Comparison of ENCODE assay signal across 11 mouse cellular contexts in genomic region chr15:78878792-78879516, GRCm38 (mm10). TPM values are rescaled to one million over a fixed set of nuclear protein-coding genes. Genes with fewer than 3 reads are reported as not detected.
DNase-seq lines count a peak whose midpoint lies in the region; ATAC-seq and TF ChIP-seq lines count a peak whose summit lies in the region.
"Not testable (repeated sequence)": the region's sequence is repeated elsewhere in the genome, so short reads cannot be mapped to it uniquely, and the experiment has no call there.
"Had no signal": no experiment of that assay in that cellular context is flagged by ENCODE, and none has a peak within 500 bp of the region (broad histone marks: within the 10 kb centered on the region; RNA-seq: fewer than 3 reads in every experiment).

No protein-coding gene starts in this region.

- not testable (repeated sequence) for H3K4me2 ChIP-seq in heart, embryonic 16.5 days (ENCODE audit: low read depth, low read length)
- 0 out of 2 replicates have a peak overlapping the region, but pooled peaks have one; percentile 12 for H3K4me2 ChIP-seq in kidney, embryonic 16.5 days (replicated peaks; ENCODE audit: low read depth, low read length)
- peak overlapping the region; percentile 93; the same call in 1 of the 2 replicates for H3K4me2 ChIP-seq in liver, embryonic 16.5 days (ENCODE audit: low read depth, low read length)

- H3K36me3 ChIP-seq in heart, embryonic 16.5 days (ENCODE audit: control insufficient read depth, insufficient read depth), result peaks cover 24% of the 10 kb centered on the region
- H3K36me3 ChIP-seq in kidney, embryonic 16.5 days (ENCODE audit: insufficient read depth, low read length), result peaks cover 34% of the 10 kb centered on the region
- H3K36me3 ChIP-seq in liver, embryonic 16.5 days (ENCODE audit: control insufficient read depth, insufficient read depth), result peaks cover 15% of the 10 kb centered on the region
- H3K36me3 ChIP-seq in macrophage (ENCODE audit: inconsistent target), result peaks cover 41% of the 10 kb centered on the region

- H3K9ac ChIP-seq in heart, embryonic 16.5 days (ENCODE audit: low read length); liver, embryonic 16.5 days (ENCODE audit: low read depth, low read length): not testable (repeated sequence)
- H3K9ac ChIP-seq in kidney, embryonic 16.5 days (replicated peaks; ENCODE audit: low read length), result peak overlapping the region; percentile 38; the same call in 1 of the 2 replicates

- H3K4me1 ChIP-seq in bone marrow macrophage, adult 2 months (ENCODE audit: control insufficient read depth, insufficient read depth, low read length), result peaks cover 22% of the 10 kb centered on the region
- peaks cover 21% of the 10 kb centered on the region for H3K4me1 ChIP-seq in heart, embryonic 16.5 days (ENCODE audit: control insufficient read depth, insufficient read depth, low read length)
- H3K4me1 ChIP-seq in kidney, embryonic 16.5 days (ENCODE audit: insufficient read depth, low read length), result peaks cover 32% of the 10 kb centered on the region
- H3K4me1 ChIP-seq in liver, embryonic 16.5 days (ENCODE audit: control insufficient read depth, low read depth, low read length), result peaks cover 25% of the 10 kb centered on the region

- H3K9me3 ChIP-seq in heart, embryonic 16.5 days (replicated peaks; ENCODE audit: control insufficient read depth, low read length); kidney, embryonic 16.5 days (ENCODE audit: low read length); liver, embryonic 16.5 days (replicated peaks; ENCODE audit: control insufficient read depth, low read length): not testable (repeated sequence)

- H3K27me3 ChIP-seq in heart, embryonic 16.5 days (ENCODE audit: control insufficient read depth, insufficient read depth, low read length); kidney, embryonic 16.5 days (ENCODE audit: insufficient read depth, low read length); liver, embryonic 16.5 days (ENCODE audit: control insufficient read depth, insufficient read depth, low read depth, low read length): not testable (repeated sequence)

- DNase-seq in gastrocnemius, adult 18-20 months (ENCODE audit: low spot score), result peak; percentile 38
- peak; percentile 58 for DNase-seq in naive thymus-derived CD4-positive, alpha-beta T cell, adult 2 months (ENCODE audit: low read depth)
- DNase-seq in thymus, postnatal 25 days, result peak; percentile 27

- peaks cover 22% of the 10 kb centered on the region for H3K79me2 ChIP-seq in macrophage (ENCODE audit: inconsistent target)

- not testable (repeated sequence) for TF ChIP-seq POLR2A in bone marrow macrophage, adult 2 months (IDR thresholded peaks at IDR 0.05; ENCODE audit: borderline replicate concordance, low read depth, low read length)

- not testable (repeated sequence) for ATAC-seq in heart, embryonic 16.5 days (replicated peaks; ENCODE audit: extremely low read depth, insufficient read depth, low FRiP score); kidney, embryonic 16.5 days (ENCODE audit: low FRiP score, low TSS enrichment); liver, embryonic 16.5 days (ENCODE audit: low read depth)

- TF ChIP-seq CTCF in bone marrow macrophage, adult 2 months (IDR thresholded peaks at IDR 0.05; ENCODE audit: low read depth, low read length), result not testable (repeated sequence)

- H3K27ac ChIP-seq in bone marrow macrophage, adult 2 months (ENCODE audit: insufficient read depth, low read depth, low read length), result peak overlapping the region; percentile 91
- peak overlapping the region; percentile 27 for H3K27ac ChIP-seq in heart, embryonic 16.5 days (ENCODE audit: low read length)
- peak overlapping the region; percentile 68 for H3K27ac ChIP-seq in kidney, embryonic 16.5 days (ENCODE audit: low read length)
- peak overlapping the region; percentile 11; the same call in 1 of the 2 replicates for H3K27ac ChIP-seq in liver, embryonic 16.5 days (ENCODE audit: low read length)
- peak overlapping the region; percentile 100 for H3K27ac ChIP-seq in macrophage

- 33% methylated on average over 7 of the region's 7 CpGs for WGBS in heart, embryonic 16.5 days
- 33% methylated on average over 7 of the region's 7 CpGs for WGBS in kidney, embryonic 16.5 days
- 29% methylated on average over 7 of the region's 7 CpGs for WGBS in liver, embryonic 16.5 days (ENCODE audit: insufficient replicate concordance)
- 0% methylated on average over 4 of the region's 7 CpGs for WGBS in macrophage (ENCODE audit: missing documents)

- H3K4me3 ChIP-seq in bone marrow macrophage, adult 2 months (ENCODE audit: insufficient read depth, low read length), result peak overlapping the region; percentile 41
- H3K4me3 ChIP-seq in heart, embryonic 16.5 days (ENCODE audit: low read length); kidney, embryonic 16.5 days (ENCODE audit: low read length); liver, embryonic 16.5 days (ENCODE audit: low read depth, low read length): not testable (repeated sequence)
- H3K4me3 ChIP-seq in macrophage (ENCODE audit: inconsistent target), result peak overlapping the region; percentile 96

RNA-seq across cellular contexts. Expression of gene Gga1, which starts 2.0 kb away (rescaled TPM):
- 68.7 and 76.5 TPM in 2 replicates for polyA plus RNA-seq in bone marrow macrophage, adult 2 months (2012; ENCODE audit: insufficient read depth, insufficient read length, missing spikeins)
- total RNA-seq in gastrocnemius, adult 18-20 months (2021), result 10 to 100 TPM; 42.8 to 46.6 TPM
- 44.9 and 48.9 TPM in 2 replicates for polyA plus RNA-seq in heart, embryonic 16.5 days (2015; fragmentation: Nextera tagmentation; extraction: Ambion mirVana)
- 54.7 and 61.9 TPM in 2 replicates for polyA plus RNA-seq in kidney, embryonic 16.5 days (2015; fragmentation: Nextera tagmentation; extraction: Ambion mirVana)
- 18.6 and 19.6 TPM in 2 replicates for polyA plus RNA-seq in liver, embryonic 16.5 days (2015; fragmentation: Nextera tagmentation; extraction: Ambion mirVana)
- 100 to 1,000 TPM in 24 of 26 experiments, 10 to 100 TPM in 2; 71.9 to 245 (median 168) TPM for total RNA-seq in macrophage (2018; cell fraction: chromatin; rRNA removed)
- total RNA-seq in macrophage (2018; cell fraction: cytosol; rRNA removed), result 10 to 100 TPM; 65.1 to 86.4 (median 78.3) TPM
- 100 to 1,000 TPM in 15 of 26 experiments, 10 to 100 TPM in 11; 55.6 to 160 (median 110) TPM for total RNA-seq in macrophage (2018; cell fraction: nucleus; rRNA removed)
- 54.0 to 74.5 TPM (median 65.4 TPM) in 3 replicates for polyA plus RNA-seq in macrophage (2018)

RNA-seq across cellular contexts. Expression of gene Gm49510, which starts 20.5 kb away (rescaled TPM):
- not detected in 2 replicates for polyA plus RNA-seq in bone marrow macrophage, adult 2 months (2012; ENCODE audit: insufficient read depth, insufficient read length, missing spikeins)
- total RNA-seq in gastrocnemius, adult 18-20 months (2021), result not detected
- 0.20 and 0.41 TPM in 2 replicates for polyA plus RNA-seq in heart, embryonic 16.5 days (2015; fragmentation: Nextera tagmentation; extraction: Ambion mirVana)
- polyA plus RNA-seq in kidney, embryonic 16.5 days (2015; fragmentation: Nextera tagmentation; extraction: Ambion mirVana), result 0.37 and 0.70 TPM in 2 replicates
- 0.18 and 0.22 TPM in 2 replicates for polyA plus RNA-seq in liver, embryonic 16.5 days (2015; fragmentation: Nextera tagmentation; extraction: Ambion mirVana)
- total RNA-seq in macrophage (2018; cell fraction: chromatin; rRNA removed), result 1 to 10 TPM in 9 of 26 experiments, under 1 TPM in 10, not detected in 7; 0.31 to 2.4 (median 0.98) TPM
- 1 to 10 TPM in 1 of 26 experiments, under 1 TPM in 22, not detected in 3; 0.10 to 1.0 (median 0.40) TPM for total RNA-seq in macrophage (2018; cell fraction: cytosol; rRNA removed)
- total RNA-seq in macrophage (2018; cell fraction: nucleus; rRNA removed), result 1 to 10 TPM in 1 of 26 experiments, under 1 TPM in 14, not detected in 11; 0.18 to 1.1 (median 0.66) TPM
- 0.25 to 0.59 TPM in 2 of 3 replicates, not detected in the other for polyA plus RNA-seq in macrophage (2018)
- total RNA-seq: gastrocnemius, adult 8-10 months; layer of hippocampus, postnatal 25 days had no signal

RNA-seq across cellular contexts. Expression of gene Sh3bp1, which starts 20.6 kb away (rescaled TPM):
- polyA plus RNA-seq in bone marrow macrophage, adult 2 months (2012; ENCODE audit: insufficient read depth, insufficient read length, missing spikeins), result 158 and 180 TPM in 2 replicates
- total RNA-seq in gastrocnemius, adult 18-20 months (2021), result 1 to 10 TPM; 1.0 to 1.9 TPM
- polyA plus RNA-seq in heart, embryonic 16.5 days (2015; fragmentation: Nextera tagmentation; extraction: Ambion mirVana), result 19.8 and 20.0 TPM in 2 replicates
- polyA plus RNA-seq in kidney, embryonic 16.5 days (2015; fragmentation: Nextera tagmentation; extraction: Ambion mirVana), result 33.1 and 41.0 TPM in 2 replicates
- 13.1 and 14.2 TPM in 2 replicates for polyA plus RNA-seq in liver, embryonic 16.5 days (2015; fragmentation: Nextera tagmentation; extraction: Ambion mirVana)
- 100 to 1,000 TPM in 17 of 26 experiments, 10 to 100 TPM in 9; 18.8 to 471 (median 176) TPM for total RNA-seq in macrophage (2018; cell fraction: chromatin; rRNA removed)
- 100 to 1,000 TPM in 11 of 26 experiments, 10 to 100 TPM in 15; 31.5 to 168 (median 84.8) TPM for total RNA-seq in macrophage (2018; cell fraction: cytosol; rRNA removed)
- total RNA-seq in macrophage (2018; cell fraction: nucleus; rRNA removed), result 100 to 1,000 TPM in 14 of 26 experiments, 10 to 100 TPM in 12; 22.3 to 199 (median 104) TPM
- polyA plus RNA-seq in macrophage (2018), result 67.4 to 90.3 TPM (median 70.9 TPM) in 3 replicates

RNA-seq across cellular contexts. Expression of gene Lgals2, which starts 23.6 kb away (rescaled TPM):
- not detected in 2 replicates for polyA plus RNA-seq in bone marrow macrophage, adult 2 months (2012; ENCODE audit: insufficient read depth, insufficient read length, missing spikeins)
- total RNA-seq in gastrocnemius, adult 18-20 months (2021), result not detected
- polyA plus RNA-seq in heart, embryonic 16.5 days (2015; fragmentation: Nextera tagmentation; extraction: Ambion mirVana), result 2.2 TPM in 1 of 2 replicates, not detected in the other
- polyA plus RNA-seq in kidney, embryonic 16.5 days (2015; fragmentation: Nextera tagmentation; extraction: Ambion mirVana), result 0.54 and 0.77 TPM in 2 replicates
- 9.1 and 15.8 TPM in 2 replicates for polyA plus RNA-seq in liver, embryonic 16.5 days (2015; fragmentation: Nextera tagmentation; extraction: Ambion mirVana)
- total RNA-seq in macrophage (2018; cell fraction: chromatin; rRNA removed), result not detected
- not detected for total RNA-seq in macrophage (2018; cell fraction: cytosol; rRNA removed)
- total RNA-seq in macrophage (2018; cell fraction: nucleus; rRNA removed), result not detected
- not detected in 3 replicates for polyA plus RNA-seq in macrophage (2018)
- total RNA-seq: gastrocnemius, adult 8-10 months; heart, postnatal 4 days; layer of hippocampus, postnatal 25 days had no signal

RNA-seq across cellular contexts. Expression of gene Pdxp, which starts 34.8 kb away (rescaled TPM):
- polyA plus RNA-seq in bone marrow macrophage, adult 2 months (2012; ENCODE audit: insufficient read depth, insufficient read length, missing spikeins), result 1.7 and 2.3 TPM in 2 replicates
- total RNA-seq in gastrocnemius, adult 18-20 months (2021), result 1 to 10 TPM; 1.3 to 1.9 TPM
- 16.9 and 18.3 TPM in 2 replicates for polyA plus RNA-seq in heart, embryonic 16.5 days (2015; fragmentation: Nextera tagmentation; extraction: Ambion mirVana)
- 11.7 and 12.0 TPM in 2 replicates for polyA plus RNA-seq in kidney, embryonic 16.5 days (2015; fragmentation: Nextera tagmentation; extraction: Ambion mirVana)
- polyA plus RNA-seq in liver, embryonic 16.5 days (2015; fragmentation: Nextera tagmentation; extraction: Ambion mirVana), result 2.7 and 3.1 TPM in 2 replicates
- 1 to 10 TPM in 23 of 26 experiments, under 1 TPM in 1, not detected in 2; 0.66 to 5.7 (median 3.7) TPM for total RNA-seq in macrophage (2018; cell fraction: chromatin; rRNA removed)
- total RNA-seq in macrophage (2018; cell fraction: cytosol; rRNA removed), result under 1 TPM; 0.05 to 0.84 (median 0.33) TPM
- 10 to 100 TPM in 1 of 26 experiments, 1 to 10 TPM in 24, under 1 TPM in 1; 0.82 to 11.1 (median 4.4) TPM for total RNA-seq in macrophage (2018; cell fraction: nucleus; rRNA removed)
- 0.13 to 1.2 TPM (median 0.70 TPM) in 3 replicates for polyA plus RNA-seq in macrophage (2018)

Comparison
In these comparisons a context has a peak if more than half of its experiments do, and no peak if none do; other contexts are left out.
1. H3K27ac ChIP-seq: peak in every context shown above with its lines; median percentile 100 in macrophage; 91 in bone marrow macrophage, adult 2 months; 68 in kidney, embryonic 16.5 days; 27 in heart, embryonic 16.5 days; 11 in liver, embryonic 16.5 days.